Mouse (Mus musculus) MEL (cell line): ENCODE measurements around the gene Myrf. TPM values are rescaled to one million over a fixed set of nuclear protein-coding genes. Genes with fewer than 3 reads are reported as not detected.
A peak's percentile ranks its signal among the peaks of the same experiment; 100 is the strongest.

ENCODE experiments used
- DNase-seq: peaks from one replicate; pipeline ENCODE4 v3.0.0; 2011; ENCODE audit warnings: low read depth, low spot score
- H3K27ac ChIP-seq: 2 replicates; pipeline ENCODE4 v1.5.1; 2012; ENCODE audit warnings: low read depth, mild to moderate bottlenecking, control low read depth, low read length, moderate library complexity; ENCODE audit not compliant: control insufficient read depth
- H3K27me3 ChIP-seq, 2 experiments: fragments of 150-350 bp in 1 of 2; sonication (generic) in 1 of 2; 2 replicates each; pipeline ENCODE4 v1.6.1; 2012; ENCODE audit warnings: low read length in 2 of 2, mild to moderate bottlenecking in 2 of 2, improper control_type of control experiment in 1 of 2, moderate library complexity in 1 of 2; ENCODE audit not compliant: insufficient read depth in 2 of 2, control insufficient read depth in 1 of 2
- H3K36me3 ChIP-seq, 2 experiments: 2 replicates each; pipeline ENCODE4 v1.6.1; 2012 to 2014; ENCODE audit warnings: low read length in 2 of 2, improper control_type of control experiment in 1 of 2, inconsistent platforms in 1 of 2, mild to moderate bottlenecking in 1 of 2; ENCODE audit not compliant: insufficient read depth in 2 of 2, control insufficient read depth in 1 of 2
- H3K4me1 ChIP-seq, 2 experiments: fragments of 150-350 bp in 1 of 2; sonication (generic) in 1 of 2; 2 replicates each; pipeline ENCODE4 v1.6.1; 2012; ENCODE audit warnings: low read length in 2 of 2, improper control_type of control experiment in 1 of 2, mild to moderate bottlenecking in 1 of 2; ENCODE audit not compliant: insufficient read depth in 2 of 2, control insufficient read depth in 1 of 2
- H3K4me3 ChIP-seq, 2 experiments: fragments of 150-350 bp in 1 of 2; sonication (generic) in 1 of 2; 2 replicates each; pipeline ENCODE4 v1.5.1; 2012; ENCODE audit warnings: low read depth in 2 of 2, low read length in 2 of 2, mild to moderate bottlenecking in 2 of 2, moderate library complexity in 2 of 2, control low read depth in 1 of 2, improper control_type of control experiment in 1 of 2; ENCODE audit not compliant: control insufficient read depth in 1 of 2, insufficient read depth in 1 of 2
- H3K79me2 ChIP-seq: 2 replicates; pipeline ENCODE4 v1.6.1; 2012; ENCODE audit warnings: mild to moderate bottlenecking, low read length, moderate library complexity; ENCODE audit not compliant: control insufficient read depth, poor library complexity, insufficient read depth
- H3K9ac ChIP-seq: 2 replicates; pipeline ENCODE4 v1.6.1; 2012; ENCODE audit warnings: low read depth, mild to moderate bottlenecking, control low read depth, low read length, moderate library complexity; ENCODE audit not compliant: control insufficient read depth, poor library complexity, severe bottlenecking
- H3K9me3 ChIP-seq: fragments of 150-350 bp; sonication (generic); replicated peaks from 2 replicates; pipeline ENCODE4 v1.6.1; 2012; ENCODE audit warnings: mild to moderate bottlenecking, low read length, improper control_type of control experiment, moderate library complexity; ENCODE audit not compliant: insufficient read depth
- BHLHE40 ChIP-seq: IDR thresholded peaks from 2 replicates; pipeline ENCODE4 v1.6.1; 2012; ENCODE audit warnings: low read depth, mild to moderate bottlenecking, inconsistent platforms, low read length, improper control_type of control experiment, borderline replicate concordance
- CTCF ChIP-seq, 3 experiments: IDR thresholded peaks in 2 of 3; conservative IDR thresholded peaks in 1 of 3; 2 replicates each; pipeline ENCODE4 v1.5.1; 2011 to 2012; ENCODE audit warnings: low read length in 3 of 3, low read depth in 2 of 3, mild to moderate bottlenecking in 2 of 3, improper control_type of control experiment in 1 of 3, inconsistent platforms in 1 of 3, mixed read lengths in 1 of 3, moderate library complexity in 1 of 3; ENCODE audit not compliant: control insufficient read depth in 1 of 3, insufficient read depth in 1 of 3, poor library complexity in 1 of 3, severe bottlenecking in 1 of 3
- EP300 ChIP-seq, 2 experiments: IDR thresholded peaks; 2 replicates each; pipeline ENCODE4 v1.6.1; 2011; ENCODE audit warnings: improper control_type of control experiment in 2 of 2, low read length in 2 of 2, low read depth in 1 of 2, mild to moderate bottlenecking in 1 of 2
- ETS1 ChIP-seq: IDR thresholded peaks from 2 replicates; pipeline ENCODE4 v1.6.1; 2012; ENCODE audit warnings: low read depth, mild to moderate bottlenecking, inconsistent platforms, low read length, improper control_type of control experiment, moderate library complexity
- GABPA ChIP-seq: IDR thresholded peaks from 2 replicates; pipeline ENCODE4 v1.6.1; 2012; ENCODE audit warnings: low read depth, mild to moderate bottlenecking, inconsistent platforms, low read length, improper control_type of control experiment, moderate library complexity
- HCFC1 ChIP-seq: IDR thresholded peaks from 2 replicates; pipeline ENCODE4 v1.6.1; 2012; ENCODE audit warnings: low read depth, mild to moderate bottlenecking, inconsistent platforms, low read length, improper control_type of control experiment, moderate library complexity
- JUND ChIP-seq: IDR thresholded peaks from 2 replicates; pipeline ENCODE4 v1.6.1; 2011; ENCODE audit warnings: low read depth, mild to moderate bottlenecking, improper control_type of control experiment, low read length
- MAFK ChIP-seq: IDR thresholded peaks from 2 replicates; pipeline ENCODE4 v1.6.1; 2011; ENCODE audit warnings: low read depth, mild to moderate bottlenecking, low read length, improper control_type of control experiment, borderline replicate concordance
- MXI1 ChIP-seq: IDR thresholded peaks from 2 replicates; pipeline ENCODE4 v1.6.1; 2011; ENCODE audit warnings: mild to moderate bottlenecking, low read depth, low read length, improper control_type of control experiment
- MYC ChIP-seq: IDR thresholded peaks from 2 replicates; pipeline ENCODE4 v1.6.1; 2011; ENCODE audit warnings: low read depth, mild to moderate bottlenecking, low read length, improper control_type of control experiment, moderate library complexity
- NRF1 ChIP-seq: IDR thresholded peaks from 2 replicates; pipeline ENCODE4 v1.6.1; 2014; ENCODE audit warnings: low read depth, mild to moderate bottlenecking, inconsistent platforms, low read length, improper control_type of control experiment, moderate library complexity; ENCODE audit not compliant: poor library complexity, insufficient read depth, severe bottlenecking
- POLR2A ChIP-seq, 2 experiments: IDR thresholded peaks; 2 replicates each; pipeline ENCODE4 v1.6.1; 2011 to 2012; ENCODE audit warnings: low read length in 2 of 2, mild to moderate bottlenecking in 2 of 2, control low read depth in 1 of 2, improper control_type of control experiment in 1 of 2, low read depth in 1 of 2, moderate library complexity in 1 of 2; ENCODE audit not compliant: control insufficient read depth in 1 of 2, insufficient read depth in 1 of 2, poor library complexity in 1 of 2
- RCOR1 ChIP-seq: IDR thresholded peaks from 2 replicates; pipeline ENCODE4 v1.6.1; 2012; ENCODE audit warnings: low read depth, mild to moderate bottlenecking, inconsistent platforms, low read length, improper control_type of control experiment
- SMC3 ChIP-seq: IDR thresholded peaks from 2 replicates; pipeline ENCODE4 v1.6.1; 2011; ENCODE audit warnings: low read depth, low read length, improper control_type of control experiment
- TAL1 ChIP-seq: IDR thresholded peaks from 2 replicates; pipeline ENCODE4 v1.6.1; 2012; ENCODE audit warnings: mild to moderate bottlenecking, inconsistent platforms, low read length, moderate library complexity, mixed read lengths
- USF2 ChIP-seq, 2 experiments: IDR thresholded peaks; 2 replicates each; pipeline ENCODE4 v1.6.1; 2011 to 2012; ENCODE audit warnings: improper control_type of control experiment in 2 of 2, low read length in 2 of 2, borderline replicate concordance in 1 of 2, inconsistent platforms in 1 of 2, low read depth in 1 of 2, mild to moderate bottlenecking in 1 of 2; ENCODE audit not compliant: insufficient read depth in 1 of 2
- ZKSCAN1 ChIP-seq: IDR thresholded peaks from 2 replicates; pipeline ENCODE4 v1.6.1; 2012; ENCODE audit warnings: low read depth, mild to moderate bottlenecking, inconsistent platforms, low read length, improper control_type of control experiment, moderate library complexity
- polyA plus RNA-seq, 2 experiments: library from polyadenylated mRNA; stranded (reverse) in 1 of 2; unstranded in 1 of 2; fragments of >175 nt in 1 of 2; fragments of >200 nt in 1 of 2; gene quantifications; 2 replicates each; pipeline versions ENCODE4 v1.2.1 to v1.2.4; 2012; ENCODE audit warnings: low replicate concordance in 2 of 2, low read depth in 1 of 2; ENCODE audit not compliant: insufficient read length in 2 of 2, insufficient read depth in 1 of 2, missing spikeins in 1 of 2
- total RNA-seq: library from RNA; depleted of rRNA; stranded (reverse); fragments of 300-350 nt; gene quantifications from 2 replicates; pipeline ENCODE4 v1.2.3, GENCODE M21; 2012

Myrf gene
- total and polyA plus RNA-seq, 3 experiments, result 0.23 to 2.7 TPM; not detected in 1

GRCm38 (mm10) chr19:10266196-10266850 is 25.8 kb upstream of the Myrf start:
- no peak for DNase-seq
- Histone ChIP-seq H3K27ac (no peak overlapping the region), H3K4me1 (no peaks in the 10 kb centered on the region), H3K9me3 (no peaks in the 10 kb centered on the region), H3K27me3 (peaks cover 6 to 27% of the 10 kb centered on the region in 2 experiments), H3K4me3 (no peak overlapping the region), H3K9ac (no peak overlapping the region), H3K36me3 (no peaks in the 10 kb centered on the region), H3K79me2 (no peaks in the 10 kb centered on the region)
- TF ChIP-seq MXI1, result no peak
- peak in 2 of 3 experiments; percentile 13 to 30; a peak in 2 of 6 replicates for TF ChIP-seq CTCF (IDR thresholded peaks at IDR 0.05 in 2 of 3, conservative IDR thresholded peaks at IDR 0.05 in 1 of 3; ENCODE audit: control insufficient read depth in 1 of 3, insufficient read depth in 1 of 3, low read depth in 2 of 3, low read length in 3 of 3, poor library complexity in 1 of 3, severe bottlenecking in 1 of 3)

GRCm38 (mm10) chr19:10261369-10261768 is 20.8 kb upstream of the Myrf start:
- Histone ChIP-seq H3K4me1 (no peaks in the 10 kb centered on the region), H3K27me3 (peaks cover 4 to 29% of the 10 kb centered on the region in 2 experiments), H3K9me3 (no peaks in the 10 kb centered on the region), H3K27ac (no peak overlapping the region), H3K36me3 (no peaks in the 10 kb centered on the region), H3K9ac (no peak overlapping the region), H3K4me3 (no peak overlapping the region), H3K79me2 (no peaks in the 10 kb centered on the region)
- TF ChIP-seq BHLHE40 (no peak), MXI1 (no peak), ZKSCAN1 (no peak), MAFK (no peak), EP300 (IDR thresholded peaks at IDR 0.05; ENCODE audit: low read depth in 1 of 2, low read length in 2 of 2) (no peak), NRF1 (no peak), TAL1 (no peak), GABPA (no peak), ETS1 (no peak), JUND (no peak), POLR2A (IDR thresholded peaks at IDR 0.05; ENCODE audit: control insufficient read depth in 1 of 2, insufficient read depth in 1 of 2, low read depth in 1 of 2, low read length in 2 of 2, poor library complexity in 1 of 2) (no peak), USF2 (IDR thresholded peaks at IDR 0.05; ENCODE audit: borderline replicate concordance in 1 of 2, insufficient read depth in 1 of 2, low read depth in 1 of 2, low read length in 2 of 2) (no peak), HCFC1 (no peak), RCOR1 (no peak), SMC3 (no peak), MYC (no peak)
- no peak for DNase-seq
